In genomic region chr1:73943255-73943654, GRCm38 (mm10) we compare ENCODE assay signal across 10 mouse cellular contexts.
A peak's percentile ranks its signal among the peaks of the same experiment; 100 is the strongest.
DNase-seq lines count a peak whose midpoint lies in the region; ATAC-seq and TF ChIP-seq lines count a peak whose summit lies in the region.
"Had no signal": no experiment of that assay in that cellular context is flagged by ENCODE, and none has a peak within 500 bp of the region (broad histone marks: within the 10 kb centered on the region; RNA-seq: fewer than 3 reads in every experiment).

No protein-coding gene starts in this region.

- no peaks in the 10 kb centered on the region for H3K9me3 ChIP-seq in heart, embryonic 11.5 days (replicated peaks; ENCODE audit: control insufficient read depth, low read length)
- no peaks in the 10 kb centered on the region for H3K9me3 ChIP-seq in kidney, embryonic 15.5 days (replicated peaks)
- H3K9me3 ChIP-seq in embryonic facial prominence, embryonic 10.5 days, result no peaks in the 10 kb centered on the region
- H3K9me3 ChIP-seq in limb, embryonic 13.5 days, result no peaks in the 10 kb centered on the region

- no peak for TF ChIP-seq CTCF in kidney, adult 2 months (conservative IDR thresholded peaks at IDR 0.05; ENCODE audit: insufficient read depth, insufficient read length, low read depth, low read length)

- ATAC-seq in heart, embryonic 11.5 days (replicated peaks; ENCODE audit: insufficient number of reproducible peaks, low FRiP score, low TSS enrichment), result no peak
- ATAC-seq in kidney, embryonic 15.5 days (replicated peaks; ENCODE audit: low FRiP score), result no peak
- ATAC-seq in limb, embryonic 13.5 days (ENCODE audit: low FRiP score, low read depth), result no peak

- TF ChIP-seq POLR2A in kidney, adult 2 months (IDR thresholded peaks at IDR 0.05; ENCODE audit: low read depth, low read length), result no peak

- 89% methylated on average over 5 of the region's 5 CpGs for WGBS in heart, embryonic 11.5 days (ENCODE audit: insufficient replicate concordance)
- 90% methylated on average over 5 of the region's 5 CpGs for WGBS in kidney, embryonic 15.5 days
- WGBS in kidney, adult 2 months, result 87% methylated on average over 5 of the region's 5 CpGs
- 87% methylated on average over 5 of the region's 5 CpGs for WGBS in embryonic facial prominence, embryonic 10.5 days
- 79% methylated on average over 5 of the region's 5 CpGs for WGBS in limb, embryonic 13.5 days

- H3K36me3 ChIP-seq in heart, embryonic 11.5 days (ENCODE audit: control insufficient read depth, insufficient read depth, low read length), result peaks cover 16% of the 10 kb centered on the region
- peaks cover 30% of the 10 kb centered on the region for H3K36me3 ChIP-seq in kidney, embryonic 15.5 days
- peaks cover 15% of the 10 kb centered on the region for H3K36me3 ChIP-seq in kidney, adult 2 months (ENCODE audit: control insufficient read depth, insufficient read depth, low read length)
- peaks cover 10% of the 10 kb centered on the region for H3K36me3 ChIP-seq in embryonic facial prominence, embryonic 10.5 days (replicated peaks)
- peaks cover 33% of the 10 kb centered on the region; the same call in 1 of the 2 replicates for H3K36me3 ChIP-seq in limb, embryonic 13.5 days

- no peak overlapping the region for H3K4me3 ChIP-seq in heart, embryonic 11.5 days (ENCODE audit: low read depth, low read length)
- H3K4me3 ChIP-seq in kidney, embryonic 15.5 days (replicated peaks), result no peak overlapping the region
- H3K4me3 ChIP-seq in kidney, adult 2 months (ENCODE audit: insufficient read depth, low read depth, low read length), result no peak overlapping the region
- H3K4me3 ChIP-seq in embryonic facial prominence, embryonic 10.5 days, result no peak overlapping the region
- no peak overlapping the region for H3K4me3 ChIP-seq in limb, embryonic 13.5 days

- peaks cover 63% of the 10 kb centered on the region for H3K4me1 ChIP-seq in heart, embryonic 11.5 days (ENCODE audit: control insufficient read depth, insufficient read depth, low read length)
- 0 out of 2 replicates have a peak, but pooled peaks cover 4% of the 10 kb centered on the region for H3K4me1 ChIP-seq in kidney, embryonic 15.5 days
- H3K4me1 ChIP-seq in kidney, adult 2 months (ENCODE audit: control insufficient read depth, insufficient read depth, low read length), result peaks cover 8% of the 10 kb centered on the region
- H3K4me1 ChIP-seq in embryonic facial prominence, embryonic 10.5 days, result peaks cover 41% of the 10 kb centered on the region
- H3K4me1 ChIP-seq in limb, embryonic 13.5 days, result peaks cover 37% of the 10 kb centered on the region

- H3K27me3 ChIP-seq in heart, embryonic 11.5 days (ENCODE audit: control insufficient read depth, insufficient read depth, low read length), result no peaks in the 10 kb centered on the region; the same call in 1 of the 2 replicates
- no peaks in the 10 kb centered on the region for H3K27me3 ChIP-seq in kidney, embryonic 15.5 days
- H3K27me3 ChIP-seq in kidney, adult 2 months (replicated peaks; ENCODE audit: control insufficient read depth, insufficient read depth, low read length), result no peaks in the 10 kb centered on the region
- no peaks in the 10 kb centered on the region for H3K27me3 ChIP-seq in embryonic facial prominence, embryonic 10.5 days (replicated peaks; ENCODE audit: low read depth, poor library complexity, severe bottlenecking)
- no peaks in the 10 kb centered on the region for H3K27me3 ChIP-seq in limb, embryonic 13.5 days

- H3K4me2 ChIP-seq in heart, embryonic 11.5 days, result no peak overlapping the region
- H3K4me2 ChIP-seq in kidney, embryonic 15.5 days, result no peak overlapping the region
- H3K4me2 ChIP-seq in limb, embryonic 13.5 days (replicated peaks), result no peak overlapping the region

- peak; percentile 94 for DNase-seq in heart, adult 11 months
- no peak for DNase-seq in kidney, adult 2 months
- no peak for DNase-seq in embryonic facial prominence, embryonic 10.5 days (ENCODE audit: low spot score)
- DNase-seq in adrenal gland, postnatal 10 days, result no peak
- no peak for DNase-seq in kidney, postnatal 4 days
- DNase-seq: cerebellum, adult 8-10 months had no signal

- H3K9ac ChIP-seq in heart, embryonic 11.5 days (ENCODE audit: low read depth, low read length), result no peak overlapping the region
- H3K9ac ChIP-seq in kidney, embryonic 15.5 days, result no peak overlapping the region
- H3K9ac ChIP-seq in limb, embryonic 13.5 days, result no peak overlapping the region
- H3K9ac ChIP-seq: liver, embryonic 14.5 days had no signal

- H3K27ac ChIP-seq in heart, embryonic 11.5 days (ENCODE audit: low read depth, low read length), result no peak overlapping the region
- H3K27ac ChIP-seq in kidney, embryonic 15.5 days, result 0 out of 2 replicates have a peak overlapping the region, but pooled peaks have one; percentile 6
- H3K27ac ChIP-seq in kidney, adult 2 months (ENCODE audit: insufficient read depth, low read depth, low read length), result no peak overlapping the region
- H3K27ac ChIP-seq in embryonic facial prominence, embryonic 10.5 days (replicated peaks), result 0 out of 2 replicates have a peak overlapping the region, but pooled peaks have one; percentile 31
- peak overlapping the region; percentile 79 for H3K27ac ChIP-seq in limb, embryonic 13.5 days
- H3K27ac ChIP-seq: liver, embryonic 14.5 days had no signal

Comparison
In these comparisons a context has a peak if more than half of its experiments do, and no peak if none do; other contexts are left out.
1. H3K27ac ChIP-seq: peak in kidney, embryonic 15.5 days (single experiment), embryonic facial prominence, embryonic 10.5 days (single experiment) and limb, embryonic 13.5 days (single experiment); none in heart, embryonic 11.5 days (single experiment) and kidney, adult 2 months (single experiment).